Mouse (Mus musculus): ENCODE results near the gene Ptprh. TPM values are rescaled to one million over a fixed set of nuclear protein-coding genes. Genes with fewer than 3 reads are reported as not detected.
"Not testable (repeated sequence)": the region's sequence is repeated elsewhere in the genome, so short reads cannot be mapped to it uniquely, and the experiment has no call there.

Gene Ptprh
- polyA plus RNA-seq, 1 experiment from 2014 or later = not detected

GRCm38 (mm10) chr7:4541344-4541743, 62.5 kb downstream of the Ptprh start:
- Histone ChIP-seq H3K9ac (ENCODE audit: low read length) (no peak overlapping the region), H3K36me3 (ENCODE audit: control insufficient read depth, insufficient read depth, low read length) (no peaks in the 10 kb centered on the region), H3K27me3 (ENCODE audit: control insufficient read depth, insufficient read depth, low read length) (no peaks in the 10 kb centered on the region), H3K9me3 (ENCODE audit: control insufficient read depth, low read length) (no peaks in the 10 kb centered on the region), H3K4me2 (ENCODE audit: low read depth) (no peak overlapping the region), H3K27ac (ENCODE audit: low read depth, low read length) (no peak overlapping the region), H3K4me3 (ENCODE audit: low read depth, low read length) (no peak overlapping the region), H3K4me1 (ENCODE audit: control insufficient read depth, insufficient read depth, low read length) (0 out of 2 replicates have a peak, but pooled peaks cover 3% of the 10 kb centered on the region)
- DNase-seq (ENCODE audit: low spot score) = no peak
- 59% methylated on average over 5 of the region's 5 CpGs for WGBS
- no peak for ATAC-seq (ENCODE audit: insufficient read depth, low FRiP score, low TSS enrichment)

GRCm38 (mm10) chr7:4539019-4539418, 64.8 kb downstream of the Ptprh start:
- 72% methylated on average over 2 of the region's 2 CpGs for WGBS
- Histone ChIP-seq H3K9me3 (ENCODE audit: control insufficient read depth, low read length) (no peaks in the 10 kb centered on the region), H3K27ac (ENCODE audit: low read depth, low read length) (no peak overlapping the region), H3K36me3 (ENCODE audit: control insufficient read depth, insufficient read depth, low read length) (no peaks in the 10 kb centered on the region), H3K4me1 (ENCODE audit: control insufficient read depth, insufficient read depth, low read length) (no peaks in the 10 kb centered on the region), H3K4me3 (ENCODE audit: low read depth, low read length) (no peak overlapping the region), H3K27me3 (ENCODE audit: control insufficient read depth, insufficient read depth, low read length) (no peaks in the 10 kb centered on the region), H3K4me2 (ENCODE audit: low read depth) (no peak overlapping the region), H3K9ac (ENCODE audit: low read length) (no peak overlapping the region)
- DNase-seq (ENCODE audit: low spot score) = no peak
- no peak for ATAC-seq (ENCODE audit: insufficient read depth, low FRiP score, low TSS enrichment)

- no peak for ATAC-seq (ENCODE audit: insufficient read depth, low FRiP score, low TSS enrichment)
- Histone ChIP-seq H3K9ac (ENCODE audit: low read length) (no peak overlapping the region), H3K27ac (ENCODE audit: low read depth, low read length) (no peak overlapping the region), H3K4me3 (ENCODE audit: low read depth, low read length) (no peak overlapping the region), H3K9me3 (ENCODE audit: control insufficient read depth, low read length) (no peaks in the 10 kb centered on the region), H3K4me2 (ENCODE audit: low read depth) (no peak overlapping the region), H3K36me3 (ENCODE audit: control insufficient read depth, insufficient read depth, low read length) (no peaks in the 10 kb centered on the region), H3K4me1 (ENCODE audit: control insufficient read depth, insufficient read depth, low read length) (no peaks in the 10 kb centered on the region), H3K27me3 (ENCODE audit: control insufficient read depth, insufficient read depth, low read length) (no peaks in the 10 kb centered on the region)
- 54% methylated on average over 4 of the region's 4 CpGs for WGBS
- DNase-seq (ENCODE audit: low spot score) = no peak
Observed at GRCm38 (mm10) chr7:4537181-4537580, 66.7 kb downstream of the Ptprh start.

- 91% methylated on average over 4 of the region's 4 CpGs for WGBS
- Histone ChIP-seq H3K27ac (ENCODE audit: low read depth, low read length) (no peak overlapping the region), H3K4me2 (ENCODE audit: low read depth) (no peak overlapping the region), H3K4me1 (ENCODE audit: control insufficient read depth, insufficient read depth, low read length) (no peaks in the 10 kb centered on the region), H3K27me3 (ENCODE audit: control insufficient read depth, insufficient read depth, low read length) (no peaks in the 10 kb centered on the region), H3K36me3 (ENCODE audit: control insufficient read depth, insufficient read depth, low read length) (no peaks in the 10 kb centered on the region), H3K9ac (ENCODE audit: low read length) (no peak overlapping the region), H3K9me3 (ENCODE audit: control insufficient read depth, low read length) (no peaks in the 10 kb centered on the region), H3K4me3 (ENCODE audit: low read depth, low read length) (no peak overlapping the region)
- DNase-seq (ENCODE audit: low spot score) (no peak), ATAC-seq (ENCODE audit: insufficient read depth, low FRiP score, low TSS enrichment) (no peak)
Observed at GRCm38 (mm10) chr7:4536369-4536768, 67.5 kb downstream of the Ptprh start.

- Histone ChIP-seq H3K9ac (ENCODE audit: low read length) (peak within 1 kb of the TSS; percentile 14), H3K4me1 (ENCODE audit: control insufficient read depth, insufficient read depth, low read length) (no peaks in the 10 kb centered on the region), H3K4me3 (ENCODE audit: low read depth, low read length) (peak within 1 kb of the TSS; percentile 32), H3K4me2 (ENCODE audit: low read depth) (peak within 1 kb of the TSS; percentile 62), H3K36me3 (ENCODE audit: control insufficient read depth, insufficient read depth, low read length) (no peaks in the 10 kb centered on the region), H3K27me3 (ENCODE audit: control insufficient read depth, insufficient read depth, low read length) (0 out of 2 replicates have a peak, but pooled peaks cover 3% of the 10 kb centered on the region), H3K9me3 (ENCODE audit: control insufficient read depth, low read length) (no peaks in the 10 kb centered on the region), H3K27ac (ENCODE audit: low read depth, low read length) (no peak within 1 kb of the TSS)
- WGBS = 6% methylated on average over 28 of the region's 28 CpGs
- ATAC-seq (ENCODE audit: insufficient read depth, low FRiP score, low TSS enrichment) = peak; percentile 94
- DNase-seq (ENCODE audit: low spot score) = peak; percentile 83
Observed at GRCm38 (mm10) chr7:4532005-4532729, 71.7 kb downstream of the Ptprh start, which contains the start of gene Dnaaf3. TSS of gene Dnaaf3 (minus strand) at chr7:4532453.

- WGBS = 48% methylated on average over 7 of the region's 8 CpGs
- not testable (repeated sequence) for H3K27me3 ChIP-seq (ENCODE audit: control insufficient read depth, insufficient read depth, low read length); DNase-seq (ENCODE audit: low spot score); H3K36me3 ChIP-seq (ENCODE audit: control insufficient read depth, insufficient read depth, low read length); ATAC-seq (ENCODE audit: insufficient read depth, low FRiP score, low TSS enrichment); H3K27ac ChIP-seq (ENCODE audit: low read depth, low read length); H3K9ac ChIP-seq (ENCODE audit: low read length); H3K4me2 ChIP-seq (ENCODE audit: low read depth); H3K4me3 ChIP-seq (ENCODE audit: low read depth, low read length); H3K4me1 ChIP-seq (ENCODE audit: control insufficient read depth, insufficient read depth, low read length); H3K9me3 ChIP-seq (ENCODE audit: control insufficient read depth, low read length)
Observed at GRCm38 (mm10) chr7:4530166-4530565, 73.7 kb downstream of the Ptprh start.

- Histone ChIP-seq H3K9ac (ENCODE audit: low read length) (peak overlapping the region; percentile 46; the same call in 1 of the 2 replicates), H3K27ac (ENCODE audit: low read depth, low read length) (no peak overlapping the region), H3K4me3 (ENCODE audit: low read depth, low read length) (no peak overlapping the region), H3K36me3 (ENCODE audit: control insufficient read depth, insufficient read depth, low read length) (no peaks in the 10 kb centered on the region), H3K4me2 (ENCODE audit: low read depth) (peak overlapping the region; percentile 32), H3K27me3 (ENCODE audit: control insufficient read depth, insufficient read depth, low read length) (0 out of 2 replicates have a peak, but pooled peaks cover 3% of the 10 kb centered on the region), H3K9me3 (ENCODE audit: control insufficient read depth, low read length) (no peaks in the 10 kb centered on the region), H3K4me1 (ENCODE audit: control insufficient read depth, insufficient read depth, low read length) (no peaks in the 10 kb centered on the region)
- DNase-seq (ENCODE audit: low spot score) = peak; percentile 8
- ATAC-seq (ENCODE audit: insufficient read depth, low FRiP score, low TSS enrichment) = no peak
- 45% methylated on average over 18 of the region's 18 CpGs for WGBS
Observed at GRCm38 (mm10) chr7:4527302-4527689, 76.5 kb downstream of the Ptprh start.

GRCm38 (mm10) chr7:4526341-4527301, 77.2 kb downstream of the Ptprh start:
- Histone ChIP-seq H3K4me1 (ENCODE audit: control insufficient read depth, insufficient read depth, low read length) (no peaks in the 10 kb centered on the region), H3K4me2 (ENCODE audit: low read depth) (peak overlapping the region; percentile 32), H3K27ac (ENCODE audit: low read depth, low read length) (no peak overlapping the region), H3K9me3 (ENCODE audit: control insufficient read depth, low read length) (no peaks in the 10 kb centered on the region), H3K9ac (ENCODE audit: low read length) (peak overlapping the region; percentile 46), H3K4me3 (ENCODE audit: low read depth, low read length) (peak overlapping the region; percentile 20; the same call in 1 of the 2 replicates), H3K36me3 (ENCODE audit: control insufficient read depth, insufficient read depth, low read length) (no peaks in the 10 kb centered on the region), H3K27me3 (ENCODE audit: control insufficient read depth, insufficient read depth, low read length) (0 out of 2 replicates have a peak, but pooled peaks cover 3% of the 10 kb centered on the region)
- 23% methylated on average over 40 of the region's 40 CpGs for WGBS
- ATAC-seq (ENCODE audit: insufficient read depth, low FRiP score, low TSS enrichment) (peak; percentile 90), DNase-seq (ENCODE audit: low spot score) (peak; percentile 92)
